Mouse (Mus musculus): Measurements from ENCODE around the gene Il17rd.

DNA sequence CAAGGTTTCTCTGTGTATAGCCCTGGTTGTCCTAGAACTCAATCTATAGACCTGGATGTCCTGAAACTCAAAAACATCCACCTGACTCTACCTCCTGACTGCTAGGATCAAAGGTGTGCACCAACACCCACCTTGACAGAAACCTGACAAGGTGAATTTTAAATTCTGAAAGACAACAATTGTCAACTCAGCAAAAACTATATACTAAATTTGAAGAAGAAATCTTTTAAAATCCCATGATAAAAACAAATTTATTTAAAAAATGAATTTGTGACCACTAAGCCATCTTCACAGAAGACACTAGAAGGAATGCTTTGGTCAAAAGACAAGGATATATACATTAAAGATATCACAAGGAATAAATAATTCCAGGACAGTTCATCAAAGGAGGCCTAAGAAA is 42.5 kb upstream of the Il17rd start:
- no peak for TF ChIP-seq CTCF (IDR thresholded peaks at IDR 0.05; ENCODE audit: insufficient read depth, low read depth, low read length)
- no peak for TF ChIP-seq POLR2A (IDR thresholded peaks at IDR 0.05; ENCODE audit: insufficient read depth, low read depth, low read length)

Measured in olfactory bulb, adult 2 months (tissue).